Mouse (Mus musculus): ENCODE data around the gene Rasgef1b. TPM values are rescaled to one million over a fixed set of nuclear protein-coding genes. Genes with fewer than 3 reads are reported as not detected.
"Not testable (repeated sequence)": the region's sequence is repeated elsewhere in the genome, so short reads cannot be mapped to it uniquely, and the experiment has no call there.

Rasgef1b gene
- polyA plus RNA-seq, 1 experiment from 2014 or later, result 15.6 TPM

DNA sequence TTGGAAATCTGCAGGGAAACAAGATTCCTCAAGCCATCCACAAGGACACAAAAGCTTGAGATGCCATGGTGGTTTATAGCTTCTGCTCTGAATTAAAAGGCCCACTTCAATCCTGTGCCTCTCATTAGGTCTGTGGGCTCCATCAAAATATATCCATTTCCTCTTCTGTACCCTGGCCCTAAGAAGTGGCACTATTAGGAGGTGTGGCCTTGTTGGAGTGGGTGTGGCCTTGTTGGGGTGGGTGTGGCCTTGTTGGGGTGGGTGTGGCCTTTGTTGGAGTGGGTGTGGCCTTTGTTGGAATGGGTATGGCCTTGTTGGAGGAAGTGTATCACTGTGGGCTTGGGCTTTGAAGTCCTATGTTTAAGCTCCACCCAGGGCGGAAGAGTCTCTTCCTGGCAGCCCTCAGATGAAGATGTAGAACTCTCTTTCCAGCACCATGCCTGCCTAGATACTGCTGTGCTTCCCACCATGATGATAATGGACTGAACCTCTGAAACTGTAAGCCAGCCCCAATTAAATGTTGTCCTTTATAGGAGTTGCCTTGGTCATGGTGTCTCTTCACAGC, 512.2 kb downstream of the Rasgef1b start:
- not testable (repeated sequence) for H3K27ac ChIP-seq (ENCODE audit: low read length); H3K9ac ChIP-seq (ENCODE audit: low read length); H3K4me2 ChIP-seq (ENCODE audit: low read depth, low read length); H3K4me1 ChIP-seq (ENCODE audit: control insufficient read depth, insufficient read depth, low read length); ATAC-seq (ENCODE audit: insufficient read depth, low FRiP score); H3K4me3 ChIP-seq (replicated peaks; ENCODE audit: low read length); H3K9me3 ChIP-seq (replicated peaks; ENCODE audit: control insufficient read depth, low read length); H3K27me3 ChIP-seq (ENCODE audit: control insufficient read depth, insufficient read depth, low read length)
- H3K36me3 ChIP-seq (ENCODE audit: control insufficient read depth, insufficient read depth, low read length), result peaks cover 24% of the 10 kb centered on the region; the same call in 1 of the 2 replicates
- WGBS, result 100% methylated on average over 1 of the region's 1 CpGs

DNA sequence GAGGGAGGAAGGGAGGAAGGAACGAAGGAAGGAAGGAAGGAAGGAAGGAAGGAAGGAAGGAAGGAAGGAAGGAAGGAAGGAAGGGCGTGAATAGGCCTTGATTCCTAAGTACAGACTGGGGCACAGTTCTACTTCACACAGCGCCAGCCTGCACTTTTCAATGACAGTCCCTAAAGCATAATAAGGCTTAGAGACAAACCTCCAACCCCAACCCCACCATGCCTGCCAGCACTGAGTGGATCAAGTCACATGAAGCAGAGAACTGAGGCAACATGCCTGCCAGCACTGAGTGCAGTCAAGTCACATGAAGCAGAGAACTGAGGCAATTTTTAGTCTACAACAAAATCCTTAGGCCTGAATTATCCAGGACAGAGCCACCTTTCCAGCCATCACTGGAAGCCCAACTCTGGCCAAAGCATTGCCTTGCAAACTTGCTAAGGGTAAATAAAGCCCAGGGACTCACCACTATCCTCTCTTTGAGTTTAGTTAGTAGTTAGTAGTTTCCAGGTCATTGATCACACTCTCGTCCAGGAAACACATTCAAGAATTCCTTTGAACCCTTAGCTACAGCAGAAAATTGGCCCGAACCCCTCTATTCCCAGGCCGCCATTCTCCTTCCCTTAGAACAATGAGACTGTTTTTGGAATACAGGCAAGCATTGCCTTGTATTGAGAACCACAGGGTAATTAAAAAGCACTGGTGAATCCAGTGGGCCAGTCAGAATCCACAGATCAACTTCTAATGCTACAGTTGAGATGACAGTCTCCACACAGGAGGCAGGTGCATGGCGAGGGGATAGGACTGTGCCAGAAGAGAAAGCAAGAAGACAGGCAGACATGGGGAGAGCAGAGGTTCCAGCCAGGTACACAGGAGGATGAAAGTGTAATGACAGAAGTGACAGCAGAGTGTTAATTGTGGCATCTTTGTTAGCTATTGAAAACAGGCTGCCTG, 513.4 kb downstream of the Rasgef1b start:
- 84% methylated on average over 7 of the region's 7 CpGs for WGBS
- H3K9me3 ChIP-seq (replicated peaks; ENCODE audit: control insufficient read depth, low read length), result no peaks in the 10 kb centered on the region
- H3K9ac ChIP-seq (ENCODE audit: low read length), result no peak overlapping the region
- H3K4me1 ChIP-seq (ENCODE audit: control insufficient read depth, insufficient read depth, low read length), result no peaks in the 10 kb centered on the region
- H3K27ac ChIP-seq (ENCODE audit: low read length), result no peak overlapping the region
- no peak overlapping the region for H3K4me2 ChIP-seq (ENCODE audit: low read depth, low read length)
- H3K36me3 ChIP-seq (ENCODE audit: control insufficient read depth, insufficient read depth, low read length), result peaks cover 13% of the 10 kb centered on the region; the same call in 1 of the 2 replicates
- no peak for ATAC-seq (ENCODE audit: insufficient read depth, low FRiP score)
- H3K4me3 ChIP-seq (replicated peaks; ENCODE audit: low read length), result no peak overlapping the region
- H3K27me3 ChIP-seq (ENCODE audit: control insufficient read depth, insufficient read depth, low read length), result no peaks in the 10 kb centered on the region

DNA sequence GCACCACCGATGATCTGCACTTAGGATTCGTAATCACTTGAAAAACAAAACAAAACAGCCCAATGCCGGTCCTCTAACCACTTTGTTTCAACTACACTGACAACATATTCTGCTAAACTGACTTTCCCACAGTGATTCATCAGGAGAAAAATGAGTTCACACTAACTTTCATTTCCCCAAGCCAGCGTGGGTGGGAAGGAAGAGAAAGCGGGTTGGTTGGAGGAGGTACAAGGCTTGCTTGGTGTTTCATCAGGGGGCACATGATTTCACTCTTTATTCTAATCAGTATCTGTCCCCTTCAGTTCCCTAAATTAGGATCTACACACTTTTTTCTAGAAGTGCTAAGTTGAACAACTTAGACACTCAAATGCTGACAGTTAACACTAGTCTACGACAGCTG, 514.5 kb downstream of the Rasgef1b start:
- Histone ChIP-seq H3K9ac (ENCODE audit: low read length) (no peak overlapping the region), H3K27ac (ENCODE audit: low read length) (no peak overlapping the region), H3K4me3 (replicated peaks; ENCODE audit: low read length) (no peak overlapping the region), H3K27me3 (ENCODE audit: control insufficient read depth, insufficient read depth, low read length) (no peaks in the 10 kb centered on the region), H3K9me3 (replicated peaks; ENCODE audit: control insufficient read depth, low read length) (no peaks in the 10 kb centered on the region), H3K4me2 (ENCODE audit: low read depth, low read length) (no peak overlapping the region), H3K36me3 (ENCODE audit: control insufficient read depth, insufficient read depth, low read length) (peaks cover 11% of the 10 kb centered on the region; the same call in 1 of the 2 replicates), H3K4me1 (ENCODE audit: control insufficient read depth, insufficient read depth, low read length) (no peaks in the 10 kb centered on the region)
- WGBS, result 74% methylated on average over 6 of the region's 6 CpGs
- no peak for ATAC-seq (ENCODE audit: insufficient read depth, low FRiP score)

DNA sequence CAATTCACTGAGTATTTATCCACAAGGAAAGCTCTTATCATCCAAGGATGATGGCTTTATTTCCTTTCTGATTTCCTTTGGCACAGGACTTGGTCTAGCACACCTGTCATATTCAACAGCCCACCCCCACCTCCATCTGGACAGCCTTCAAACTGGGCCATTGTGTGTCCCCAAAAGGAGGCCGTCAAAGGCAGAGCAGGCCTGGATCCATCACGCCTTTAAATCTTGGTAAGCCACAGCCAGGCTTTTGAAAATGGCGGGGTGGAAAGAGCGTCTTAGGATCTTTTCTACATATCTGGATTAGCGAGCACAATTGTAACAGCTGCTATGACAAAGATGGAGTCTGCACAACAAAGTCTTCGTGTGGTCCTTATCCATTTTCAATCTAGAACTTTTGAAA, 515.7 kb downstream of the Rasgef1b start:
- H3K36me3 ChIP-seq (ENCODE audit: control insufficient read depth, insufficient read depth, low read length), result peaks cover 10% of the 10 kb centered on the region; the same call in 1 of the 2 replicates
- no peak overlapping the region for H3K4me3 ChIP-seq (replicated peaks; ENCODE audit: low read length)
- WGBS, result 85% methylated on average over 6 of the region's 6 CpGs
- no peak overlapping the region for H3K27ac ChIP-seq (ENCODE audit: low read length)
- H3K4me1 ChIP-seq (ENCODE audit: control insufficient read depth, insufficient read depth, low read length), result no peaks in the 10 kb centered on the region
- no peaks in the 10 kb centered on the region for H3K9me3 ChIP-seq (replicated peaks; ENCODE audit: control insufficient read depth, low read length)
- ATAC-seq (ENCODE audit: insufficient read depth, low FRiP score), result no peak
- H3K4me2 ChIP-seq (ENCODE audit: low read depth, low read length), result no peak overlapping the region
- H3K9ac ChIP-seq (ENCODE audit: low read length), result no peak overlapping the region
- no peaks in the 10 kb centered on the region for H3K27me3 ChIP-seq (ENCODE audit: control insufficient read depth, insufficient read depth, low read length)

DNA sequence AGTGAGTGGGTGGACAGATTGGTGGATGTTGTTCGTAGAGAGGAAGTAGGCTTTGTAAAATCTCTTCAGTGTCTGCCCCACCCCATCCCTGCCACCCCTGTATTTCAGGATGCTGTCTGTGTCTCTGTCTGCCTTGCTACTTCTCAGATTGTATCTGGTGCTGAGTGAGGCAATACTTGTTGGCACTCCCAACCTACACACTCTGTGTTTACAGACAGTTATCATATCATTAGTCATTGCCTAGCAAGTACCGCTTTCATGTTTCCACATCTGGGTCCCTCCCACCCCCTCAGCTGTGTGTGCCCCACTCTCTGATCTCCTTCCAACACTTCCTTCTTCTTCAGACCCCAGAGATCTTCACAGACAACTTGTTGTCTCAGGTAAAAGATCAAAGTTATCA, 525.4 kb downstream of the Rasgef1b start:
- Histone ChIP-seq H3K9me3 (replicated peaks; ENCODE audit: control insufficient read depth, low read length) (no peaks in the 10 kb centered on the region; the same call in 1 of the 2 replicates), H3K9ac (ENCODE audit: low read length) (no peak overlapping the region), H3K27ac (ENCODE audit: low read length) (no peak overlapping the region), H3K36me3 (ENCODE audit: control insufficient read depth, insufficient read depth, low read length) (no peaks in the 10 kb centered on the region), H3K4me2 (ENCODE audit: low read depth, low read length) (no peak overlapping the region), H3K4me3 (replicated peaks; ENCODE audit: low read length) (no peak overlapping the region), H3K27me3 (ENCODE audit: control insufficient read depth, insufficient read depth, low read length) (no peaks in the 10 kb centered on the region), H3K4me1 (ENCODE audit: control insufficient read depth, insufficient read depth, low read length) (peaks cover 6% of the 10 kb centered on the region)
- WGBS, result 42% methylated on average over 2 of the region's 2 CpGs
- no peak for ATAC-seq (ENCODE audit: insufficient read depth, low FRiP score)

DNA sequence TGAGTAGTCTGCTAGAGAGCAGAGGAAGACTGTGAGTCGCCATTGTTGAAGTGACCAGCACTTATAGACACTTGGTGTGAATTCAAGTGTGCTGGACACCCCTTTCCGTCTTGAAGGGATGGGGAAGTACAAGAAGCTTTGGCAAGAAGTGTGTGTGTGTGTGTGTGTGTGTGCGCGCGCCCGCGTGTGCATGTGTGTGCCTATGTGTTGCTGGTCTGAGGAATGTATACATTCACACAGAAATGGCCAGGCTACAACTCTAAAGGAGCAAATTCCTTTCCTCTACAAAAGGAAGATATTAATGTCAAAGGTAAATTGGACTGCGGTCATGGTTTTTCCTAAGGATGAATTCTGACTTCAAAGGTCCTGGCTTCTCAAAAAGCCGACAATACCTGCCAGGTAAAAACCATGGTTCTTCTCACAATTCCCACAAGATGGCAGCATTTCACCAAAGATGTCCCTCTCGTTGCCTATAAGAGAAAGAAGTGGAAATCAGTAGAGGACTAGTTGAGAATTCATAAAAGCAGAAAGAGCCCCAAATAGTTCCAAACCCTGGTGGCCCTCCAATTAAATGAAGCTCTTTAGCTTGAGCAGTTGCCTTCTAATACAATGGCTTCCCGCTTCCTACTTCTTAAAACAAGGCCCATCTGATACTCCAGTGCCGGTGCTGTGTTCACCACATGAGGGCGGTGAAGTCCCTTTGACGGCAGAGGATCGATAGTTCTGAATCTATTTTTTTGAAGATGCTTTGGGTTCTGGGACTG, 526.6 kb downstream of the Rasgef1b start:
- no peak overlapping the region for H3K4me3 ChIP-seq (replicated peaks; ENCODE audit: low read length)
- ATAC-seq (ENCODE audit: insufficient read depth, low FRiP score), result no peak
- peak overlapping the region; percentile 49; the same call in 1 of the 2 replicates for H3K4me2 ChIP-seq (ENCODE audit: low read depth, low read length)

DNA sequence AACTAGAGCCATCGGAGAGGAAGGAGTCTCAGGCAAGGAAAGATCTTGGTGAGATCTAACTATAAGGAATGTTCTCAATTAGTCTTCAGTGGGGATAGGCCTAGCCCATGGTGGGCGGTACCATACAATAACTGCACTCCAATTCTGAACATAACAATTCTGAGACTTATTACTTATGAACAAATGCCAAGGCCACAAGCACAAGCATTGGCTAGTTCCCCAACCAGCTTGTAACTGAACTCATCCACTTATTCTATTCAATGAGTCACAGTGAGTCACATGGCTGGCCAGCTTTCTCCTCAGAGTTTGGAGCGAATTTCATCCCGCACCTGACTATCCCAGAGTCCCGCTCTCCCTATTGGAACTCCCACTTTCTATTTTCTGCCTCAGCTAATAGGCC, 533.4 kb downstream of the Rasgef1b start:
- Histone ChIP-seq H3K27me3 (ENCODE audit: control insufficient read depth, insufficient read depth, low read length) (no peaks in the 10 kb centered on the region), H3K9me3 (replicated peaks; ENCODE audit: control insufficient read depth, low read length) (no peaks in the 10 kb centered on the region; the same call in 1 of the 2 replicates), H3K27ac (ENCODE audit: low read length) (no peak overlapping the region), H3K36me3 (ENCODE audit: control insufficient read depth, insufficient read depth, low read length) (no peaks in the 10 kb centered on the region), H3K4me2 (ENCODE audit: low read depth, low read length) (no peak overlapping the region), H3K4me1 (ENCODE audit: control insufficient read depth, insufficient read depth, low read length) (0 out of 2 replicates have a peak, but pooled peaks cover 2% of the 10 kb centered on the region), H3K4me3 (replicated peaks; ENCODE audit: low read length) (no peak overlapping the region), H3K9ac (ENCODE audit: low read length) (no peak overlapping the region)
- no peak for ATAC-seq (ENCODE audit: insufficient read depth, low FRiP score)
- 90% methylated on average over 5 of the region's 5 CpGs for WGBS

More for the DNA sequence above, 526.6 kb downstream of the Rasgef1b start:
- no peaks in the 10 kb centered on the region for H3K36me3 ChIP-seq (ENCODE audit: control insufficient read depth, insufficient read depth, low read length)
- WGBS, result 53% methylated on average over 15 of the region's 15 CpGs
- H3K9me3 ChIP-seq (replicated peaks; ENCODE audit: control insufficient read depth, low read length), result no peaks in the 10 kb centered on the region; the same call in 1 of the 2 replicates
- no peaks in the 10 kb centered on the region for H3K27me3 ChIP-seq (ENCODE audit: control insufficient read depth, insufficient read depth, low read length)
- H3K27ac ChIP-seq (ENCODE audit: low read length), result no peak overlapping the region
- H3K4me1 ChIP-seq (ENCODE audit: control insufficient read depth, insufficient read depth, low read length), result peaks cover 6% of the 10 kb centered on the region
- H3K9ac ChIP-seq (ENCODE audit: low read length), result no peak overlapping the region

DNA sequence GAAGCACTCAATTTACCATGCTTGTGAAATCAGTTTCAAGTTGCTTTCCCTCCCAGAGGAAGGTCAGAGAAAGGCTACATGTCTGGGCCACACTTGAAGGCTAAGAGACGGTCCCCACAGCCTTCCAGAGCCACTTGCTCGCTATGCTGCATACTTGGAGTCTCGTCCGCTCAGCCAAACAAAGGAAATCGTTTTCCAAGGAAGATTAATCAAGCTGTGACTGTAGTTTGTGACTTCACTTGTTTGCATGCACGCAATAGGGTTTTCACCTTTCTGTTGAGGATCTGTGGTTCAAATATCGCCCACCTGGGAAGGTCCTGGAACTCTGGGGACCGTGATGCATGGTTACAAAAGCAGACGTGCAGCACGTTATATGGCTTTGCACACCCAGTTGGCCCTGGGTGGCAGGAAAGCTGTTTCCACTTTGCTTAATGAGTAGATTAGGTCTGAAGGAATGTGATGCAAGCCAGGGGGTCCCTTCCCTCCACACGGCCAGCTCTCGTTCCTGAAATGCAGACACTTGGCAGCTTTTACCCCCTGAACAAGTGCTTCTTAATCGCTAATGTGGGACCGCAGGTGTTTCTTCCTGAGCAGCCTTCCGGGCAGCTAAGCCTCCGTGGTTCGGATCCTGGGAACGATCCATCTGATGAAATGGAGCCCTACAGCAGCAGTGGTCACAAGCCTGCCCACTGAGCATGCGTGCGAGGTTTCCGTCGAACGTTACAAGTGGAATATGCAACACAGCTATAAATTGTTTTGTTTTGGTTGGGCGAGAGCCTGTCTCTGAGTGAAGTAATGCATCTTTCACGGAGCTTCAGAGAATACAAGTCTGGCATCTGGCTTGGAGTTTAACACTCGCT, 537.7 kb downstream of the Rasgef1b start:
- 0 out of 2 replicates have a peak, but pooled peaks cover 2% of the 10 kb centered on the region for H3K4me1 ChIP-seq (ENCODE audit: control insufficient read depth, insufficient read depth, low read length)
- H3K36me3 ChIP-seq (ENCODE audit: control insufficient read depth, insufficient read depth, low read length), result no peaks in the 10 kb centered on the region
- H3K27me3 ChIP-seq (ENCODE audit: control insufficient read depth, insufficient read depth, low read length), result no peaks in the 10 kb centered on the region
- no peaks in the 10 kb centered on the region for H3K9me3 ChIP-seq (replicated peaks; ENCODE audit: control insufficient read depth, low read length)
- no peak overlapping the region for H3K9ac ChIP-seq (ENCODE audit: low read length)
- no peak for ATAC-seq (ENCODE audit: insufficient read depth, low FRiP score)
- WGBS, result 44% methylated on average over 26 of the region's 26 CpGs
- H3K27ac ChIP-seq (ENCODE audit: low read length), result no peak overlapping the region
- H3K4me2 ChIP-seq (ENCODE audit: low read depth, low read length), result peak overlapping the region; percentile 1; the same call in 1 of the 2 replicates
- no peak overlapping the region for H3K4me3 ChIP-seq (replicated peaks; ENCODE audit: low read length)
